Mouse (Mus musculus) cerebellum, adult (tissue): Measurements from ENCODE around the gene Sh3pxd2a.

ENCODE experiments used
- ATAC-seq: cut with Nextera tagmentation; 2 replicates; pipeline ENCODE4 v1.9.2; 2017; ENCODE audit warnings: mild to moderate bottlenecking, moderate library complexity, mixed read lengths; ENCODE audit not compliant: insufficient number of reproducible peaks, low FRiP score, low TSS enrichment

Sh3pxd2a gene

GRCm38 (mm10) chr19:47319061-47319460 is 145.1 kb downstream of the Sh3pxd2a start:
- ATAC-seq = no peak

- no peak for ATAC-seq
Measured at GRCm38 (mm10) chr19:47317063-47317938, 146.9 kb downstream of the Sh3pxd2a start.

- no peak for ATAC-seq
Measured at GRCm38 (mm10) chr19:47316288-47317062, 147.7 kb downstream of the Sh3pxd2a start.

GRCm38 (mm10) chr19:47315917-47316265 is 148.3 kb downstream of the Sh3pxd2a start:
- no peak for ATAC-seq

- ATAC-seq = no peak
Measured at GRCm38 (mm10) chr19:47315091-47315916, 148.9 kb downstream of the Sh3pxd2a start.

GRCm38 (mm10) chr19:47314076-47314941 is 149.9 kb downstream of the Sh3pxd2a start:
- ATAC-seq = 0 out of 2 replicates have a peak, but pooled peaks have one; percentile 17

GRCm38 (mm10) chr19:47313387-47314075 is 150.7 kb downstream of the Sh3pxd2a start:
- peak; percentile 47; the same call in 1 of the 2 replicates for ATAC-seq

- no peak for ATAC-seq
Measured at GRCm38 (mm10) chr19:47311162-47311561, 153.0 kb downstream of the Sh3pxd2a start.

GRCm38 (mm10) chr19:47309824-47310223 is 154.4 kb downstream of the Sh3pxd2a start:
- no peak for ATAC-seq

- no peak for ATAC-seq
Measured at GRCm38 (mm10) chr19:47306917-47307315, 157.3 kb downstream of the Sh3pxd2a start.

GRCm38 (mm10) chr19:47306128-47306916 is 157.9 kb downstream of the Sh3pxd2a start:
- ATAC-seq = no peak

- ATAC-seq = no peak
Measured at GRCm38 (mm10) chr19:47305401-47305800, 158.8 kb downstream of the Sh3pxd2a start.

- ATAC-seq = peak; percentile 67; the same call in 1 of the 2 replicates
Measured at GRCm38 (mm10) chr19:47304170-47304745, 159.9 kb downstream of the Sh3pxd2a start.

- ATAC-seq = no peak
Measured at GRCm38 (mm10) chr19:47303128-47303527, 161.1 kb downstream of the Sh3pxd2a start.

- no peak for ATAC-seq
Measured at GRCm38 (mm10) chr19:47302191-47302852, 161.9 kb downstream of the Sh3pxd2a start.

GRCm38 (mm10) chr19:47301303-47302190 is 162.7 kb downstream of the Sh3pxd2a start:
- no peak for ATAC-seq
